Mouse (Mus musculus) thymus, postnatal 0 days (tissue): ENCODE results near the gene Krtap31-1. TPM values are rescaled to one million over a fixed set of nuclear protein-coding genes. Genes with fewer than 3 reads are reported as not detected.
"Not testable (repeated sequence)": the region's sequence is repeated elsewhere in the genome, so short reads cannot be mapped to it uniquely, and the experiment has no call there.

Experiments used
- DNase-seq: peaks from one replicate; pipeline ENCODE4 v3.0.0-alpha.2; 2015; ENCODE audit warnings: low spot score
- polyA plus RNA-seq: library from polyadenylated mRNA; unstranded; fragments of >200 nt; fragmentation: Nextera tagmentation; extraction: Ambion mirVana; gene quantifications from 2 replicates; pipeline ENCODE4 v1.2.1, GENCODE M21; 2015

Gene Krtap31-1
- not detected in 2 replicates for polyA plus RNA-seq

- DNase-seq: no peak
Measured at GRCm38 (mm10) chr11:99907620-99908019, at the start of gene Krtap31-1. Gene Krtap31-1 (plus strand): TSS chr11:99907920.

GRCm38 (mm10) chr11:99858761-99859160 lies 49.0 kb upstream of the Krtap31-1 start:
- no peak for DNase-seq

GRCm38 (mm10) chr11:99864176-99864575 lies 43.5 kb upstream of the Krtap31-1 start, which contains the start of gene Gm11559:
Gene Gm11559 (plus strand): TSS chr11:99864476.
- DNase-seq: not testable (repeated sequence)

GRCm38 (mm10) chr11:99873089-99873488 lies 34.6 kb upstream of the Krtap31-1 start, which contains the start of gene Krtap9-1:
Gene Krtap9-1 (plus strand): TSS chr11:99873389.
- DNase-seq: not testable (repeated sequence)

- not testable (repeated sequence) for DNase-seq
Measured at GRCm38 (mm10) chr11:99878887-99879286, 28.8 kb upstream of the Krtap31-1 start, which contains the start of gene Gm11567. Gene Gm11567 (plus strand): TSS chr11:99879187.

- no peak for DNase-seq
Measured at GRCm38 (mm10) chr11:99914451-99914850, 6.7 kb downstream of the Krtap31-1 start, which contains the start of gene Gm11565. Gene Gm11565 (plus strand): TSS chr11:99914751.

- no peak for DNase-seq
Measured at GRCm38 (mm10) chr11:99935991-99936390, 28.3 kb downstream of the Krtap31-1 start, which contains the start of gene Krtap31-2. Gene Krtap31-2 (plus strand): TSS chr11:99936291.

- DNase-seq: no peak
Measured at GRCm38 (mm10) chr11:99937751-99938264, 30.1 kb downstream of the Krtap31-1 start.

- DNase-seq: no peak
Measured at GRCm38 (mm10) chr11:99948175-99948574, 40.5 kb downstream of the Krtap31-1 start, which contains the start of gene Krtap9-5. Gene Krtap9-5 (plus strand): TSS chr11:99948475.

Other genes with a start within 250 kb of the Krtap31-1 start
- not detected in 2 replicates for gene Gm11563, start 249.0 kb upstream of the Krtap31-1 start, polyA plus RNA-seq
- not detected in 2 replicates for gene Krtap4-6, start 242.0 kb upstream of the Krtap31-1 start, polyA plus RNA-seq
- not detected in 2 replicates for gene Gm14190, start 217.2 kb upstream of the Krtap31-1 start, polyA plus RNA-seq
- not detected in 2 replicates for gene Gm14180, start 173.6 kb upstream of the Krtap31-1 start, polyA plus RNA-seq
- gene Gm11595, start 135.0 kb upstream of the Krtap31-1 start, polyA plus RNA-seq: not detected in 2 replicates
- gene Krtap4-8, start 127.2 kb upstream of the Krtap31-1 start, polyA plus RNA-seq: not detected in 2 replicates
- gene Krtap4-9, start 122.7 kb upstream of the Krtap31-1 start, polyA plus RNA-seq: not detected in 2 replicates
- gene Gm11596, start 114.5 kb upstream of the Krtap31-1 start, polyA plus RNA-seq: not detected in 2 replicates
- not detected in 2 replicates for gene Gm11569, start 109.0 kb upstream of the Krtap31-1 start, polyA plus RNA-seq
- not detected in 2 replicates for gene Gm11554, start 103.5 kb upstream of the Krtap31-1 start, polyA plus RNA-seq
- not detected in 2 replicates for gene Krtap4-13, start 98.0 kb upstream of the Krtap31-1 start, polyA plus RNA-seq
- gene Gm11564, start 92.3 kb upstream of the Krtap31-1 start, polyA plus RNA-seq: not detected in 2 replicates
- not detected in 2 replicates for gene 2300003K06Rik, start 69.9 kb upstream of the Krtap31-1 start, polyA plus RNA-seq
- gene Krtap4-16, start 56.3 kb upstream of the Krtap31-1 start, polyA plus RNA-seq: not detected in 2 replicates
- not detected in 2 replicates for gene Gm11568, start 50.0 kb upstream of the Krtap31-1 start, polyA plus RNA-seq
- gene Gm11559, start 43.4 kb upstream of the Krtap31-1 start, polyA plus RNA-seq: not detected in 2 replicates
- gene Krtap9-1, start 34.5 kb upstream of the Krtap31-1 start, polyA plus RNA-seq: not detected in 2 replicates
- gene Gm11567, start 28.7 kb upstream of the Krtap31-1 start, polyA plus RNA-seq: not detected in 2 replicates
- gene Gm11565, start 6.8 kb downstream of the Krtap31-1 start, polyA plus RNA-seq: 0.14 TPM in 1 of 2 replicates, not detected in the other
- not detected in 2 replicates for gene Krtap31-2, start 28.4 kb downstream of the Krtap31-1 start, polyA plus RNA-seq
- gene Krtap9-5, start 40.6 kb downstream of the Krtap31-1 start, polyA plus RNA-seq: not detected in 2 replicates
- not detected in 2 replicates for gene Krtap29-1, start 71.1 kb downstream of the Krtap31-1 start, polyA plus RNA-seq
- gene Krtap16-1, start 78.7 kb downstream of the Krtap31-1 start, polyA plus RNA-seq: not detected in 2 replicates
- gene Krtap17-1, start 86.1 kb downstream of the Krtap31-1 start, polyA plus RNA-seq: 0.23 TPM in 1 of 2 replicates, not detected in the other
- gene Krt33a, start 108.3 kb downstream of the Krtap31-1 start, polyA plus RNA-seq: 0.10 and 0.29 TPM in 2 replicates
- gene Krt33b, start 121.9 kb downstream of the Krtap31-1 start, polyA plus RNA-seq: 0.26 and 0.30 TPM in 2 replicates
- gene Krt34, start 133.6 kb downstream of the Krtap31-1 start, polyA plus RNA-seq: 0.10 TPM in 1 of 2 replicates, not detected in the other
- 0.12 and 0.14 TPM in 2 replicates for gene Krt31, start 142.6 kb downstream of the Krtap31-1 start, polyA plus RNA-seq
- 0.13 and 0.18 TPM in 2 replicates for gene Krt32, start 180.3 kb downstream of the Krtap31-1 start, polyA plus RNA-seq
- gene Krt35, start 188.3 kb downstream of the Krtap31-1 start, polyA plus RNA-seq: 0.06 and 0.16 TPM in 2 replicates
- gene Krt36, start 197.7 kb downstream of the Krtap31-1 start, polyA plus RNA-seq: 0.24 and 0.29 TPM in 2 replicates
- gene Krt13, start 213.6 kb downstream of the Krtap31-1 start, polyA plus RNA-seq: 0.66 and 18.2 TPM in 2 replicates
- 5.2 and 35.5 TPM in 2 replicates for gene Krt15, start 228.0 kb downstream of the Krtap31-1 start, polyA plus RNA-seq
- gene Krt19, start 240.7 kb downstream of the Krtap31-1 start, polyA plus RNA-seq: 10.2 and 19.1 TPM in 2 replicates